Mouse (Mus musculus) forebrain, embryonic 16.5 days (tissue): ENCODE measurements around the gene Srrd. TPM values are rescaled to one million over a fixed set of nuclear protein-coding genes. Genes with fewer than 3 reads are reported as not detected.

Experiments used
- ATAC-seq: fragments of 200-750 bp; cut with Nextera tagmentation; 2 replicates; pipeline ENCODE4 v1.8.0; 2017; ENCODE audit warnings: mild to moderate bottlenecking, moderate library complexity
- H3K27ac ChIP-seq: fragments of 300-500 bp; sonication (generic); 2 replicates; pipeline ENCODE4 v1.5.1; 2014; ENCODE audit warnings: low read length, control low read depth
- H3K27me3 ChIP-seq: fragments of 300-500 bp; sonication (generic); replicated peaks from 2 replicates; pipeline ENCODE4 v1.6.1; 2014; ENCODE audit warnings: low read length; ENCODE audit not compliant: control insufficient read depth, insufficient read depth
- H3K36me3 ChIP-seq: fragments of 300-500 bp; sonication (generic); 2 replicates; pipeline ENCODE4 v1.6.1; 2014; ENCODE audit not compliant: control insufficient read depth, insufficient read depth
- H3K4me1 ChIP-seq: fragments of 300-500 bp; sonication (generic); replicated peaks from 2 replicates; pipeline ENCODE4 v1.6.1; 2014; ENCODE audit warnings: low read length; ENCODE audit not compliant: control insufficient read depth, insufficient read depth
- H3K4me2 ChIP-seq: fragments of 300-500 bp; sonication (generic); 2 replicates; pipeline ENCODE4 v1.6.1; 2014; ENCODE audit warnings: mild to moderate bottlenecking, low read length, control low read depth
- H3K4me3 ChIP-seq: fragments of 300-500 bp; sonication (generic); replicated peaks from 2 replicates; pipeline ENCODE4 v1.5.1; 2014; ENCODE audit warnings: mild to moderate bottlenecking, low read length, control low read depth
- H3K9ac ChIP-seq: fragments of 300-500 bp; sonication (generic); replicated peaks from 2 replicates; pipeline ENCODE4 v1.6.1; 2014; ENCODE audit warnings: low read depth, low read length, control low read depth
- H3K9me3 ChIP-seq: fragments of 300-500 bp; sonication (generic); 2 replicates; pipeline ENCODE4 v1.6.1; 2016; ENCODE audit warnings: low read length; ENCODE audit not compliant: control insufficient read depth
- WGBS: fragments of 180-500 bp; shearing (Covaris S2); extraction: QIAGEN DNeasy Blood & Tissue Kit; methylation state at CpG from one replicate; pipeline ENCODE4 v1.1.7; 2014; 5-methylcytosine and 5-hydroxymethylcytosine counted together
- polyA plus RNA-seq: library from polyadenylated mRNA; unstranded; fragments of >200 nt; fragmentation: Nextera tagmentation; extraction: Ambion mirVana; gene quantifications from 2 replicates; pipeline ENCODE4 v1.2.1, GENCODE M21; 2015

Srrd gene
- polyA plus RNA-seq, 1 experiment from 2014 or later = 62.5 TPM

DNA sequence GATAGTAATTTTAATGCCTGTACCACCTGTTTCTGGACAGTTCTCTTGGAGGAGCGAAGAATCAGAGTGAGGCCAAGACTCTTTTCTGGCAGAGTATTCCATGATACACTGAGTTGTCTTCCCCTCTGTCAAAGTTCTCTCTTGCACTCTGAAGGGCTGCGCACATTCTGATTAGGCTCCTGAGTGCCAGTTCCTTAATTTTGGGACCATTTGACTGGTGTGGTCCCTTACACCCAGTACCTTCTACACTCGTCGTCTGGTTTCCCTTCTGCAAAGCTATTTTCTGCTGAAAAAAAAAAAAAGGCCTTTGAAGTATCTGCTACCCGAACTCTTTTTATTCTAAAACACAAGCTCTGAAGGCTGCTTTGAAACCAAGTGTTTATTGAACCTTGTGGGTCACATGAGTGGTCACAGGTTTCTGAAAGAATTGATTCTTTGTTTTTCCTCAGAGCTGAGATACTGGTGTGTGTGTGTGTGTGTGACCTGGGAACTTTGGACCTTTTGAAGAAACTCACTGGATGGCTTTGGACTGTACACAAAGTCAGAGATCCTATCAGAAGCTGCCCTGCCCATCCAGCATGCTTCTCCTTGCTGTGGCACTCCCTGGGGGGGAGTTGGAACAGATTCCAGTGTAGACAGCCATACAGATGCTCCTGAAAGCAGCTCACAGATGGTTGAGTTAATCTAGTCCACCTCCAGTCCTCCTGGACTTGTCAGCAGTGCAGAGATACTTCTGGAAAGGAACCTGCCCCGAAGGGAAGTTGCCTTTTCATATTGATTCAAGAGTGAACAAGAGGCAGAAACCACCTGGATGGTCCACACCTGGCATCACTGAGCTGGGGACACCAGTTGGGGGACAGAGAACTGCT, 1.5 kb upstream of the Srrd start:
- Histone ChIP-seq H3K4me3 (no peak overlapping the region), H3K9me3 (no peaks in the 10 kb centered on the region), H3K27me3 (no peaks in the 10 kb centered on the region), H3K4me1 (peaks cover 30% of the 10 kb centered on the region), H3K27ac (no peak overlapping the region), H3K4me2 (no peak overlapping the region), H3K36me3 (peaks cover 4% of the 10 kb centered on the region), H3K9ac (no peak overlapping the region)
- 68% methylated on average over 6 of the region's 6 CpGs for WGBS
- ATAC-seq = no peak

DNA sequence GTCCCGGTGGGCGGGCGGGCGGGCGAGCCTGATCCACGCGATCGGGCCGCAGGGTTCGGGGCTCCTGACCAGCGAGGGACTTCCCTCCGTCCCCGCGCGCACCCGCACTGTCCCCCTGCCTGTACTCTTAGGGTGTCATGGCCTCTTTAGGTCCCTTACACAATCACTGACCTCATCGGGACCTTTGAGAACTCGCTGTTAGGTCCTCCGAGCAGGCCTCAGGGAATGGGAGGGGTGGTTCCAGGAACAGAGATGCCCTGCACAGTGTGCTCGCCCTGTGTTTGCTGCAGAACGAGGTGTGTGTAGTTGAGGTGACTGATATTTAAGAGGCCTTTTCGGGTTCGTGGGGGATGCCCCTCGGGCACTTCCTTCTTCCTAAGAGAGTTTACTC, 360 bp upstream of the Srrd start:
- Histone ChIP-seq H3K27me3 (no peaks in the 10 kb centered on the region), H3K4me3 (peak overlapping the region; percentile 61), H3K36me3 (peaks cover 5% of the 10 kb centered on the region), H3K9ac (peak overlapping the region; percentile 86), H3K9me3 (no peaks in the 10 kb centered on the region), H3K4me1 (peaks cover 30% of the 10 kb centered on the region), H3K4me2 (peak overlapping the region; percentile 84), H3K27ac (0 out of 2 replicates have a peak overlapping the region, but pooled peaks have one; percentile 38)
- under 1% methylated on average over 23 of the region's 24 CpGs for WGBS
- ATAC-seq = peak; percentile 69

DNA sequence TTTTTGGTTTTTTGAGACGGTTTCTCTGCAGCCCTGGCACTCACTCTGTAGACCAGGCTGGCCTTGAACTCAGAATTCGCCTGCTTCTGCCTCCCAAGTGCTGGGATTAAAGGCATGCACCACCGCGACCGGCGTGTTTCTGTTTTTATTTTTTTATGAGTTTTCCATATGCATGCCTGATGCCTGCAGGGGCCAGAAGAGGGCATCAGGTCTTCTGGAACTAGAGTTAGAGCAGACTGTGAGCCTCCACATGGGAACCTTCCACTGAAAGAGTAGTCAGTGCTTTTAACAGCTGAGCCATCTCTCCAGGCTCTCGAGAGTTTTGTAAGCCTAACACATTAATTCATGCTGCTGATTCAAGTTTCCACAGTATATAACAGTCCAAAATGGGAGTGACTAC, 3.6 kb downstream of the Srrd start:
- H3K4me3 ChIP-seq = no peak overlapping the region
- WGBS = 72% methylated on average over 7 of the region's 7 CpGs
- no peaks in the 10 kb centered on the region for H3K27me3 ChIP-seq
- no peaks in the 10 kb centered on the region for H3K9me3 ChIP-seq
- no peak for ATAC-seq
- H3K27ac ChIP-seq = no peak overlapping the region
- no peak overlapping the region for H3K9ac ChIP-seq
- no peak overlapping the region for H3K4me2 ChIP-seq
- peaks cover 19% of the 10 kb centered on the region for H3K4me1 ChIP-seq
- H3K36me3 ChIP-seq = peaks cover 38% of the 10 kb centered on the region

DNA sequence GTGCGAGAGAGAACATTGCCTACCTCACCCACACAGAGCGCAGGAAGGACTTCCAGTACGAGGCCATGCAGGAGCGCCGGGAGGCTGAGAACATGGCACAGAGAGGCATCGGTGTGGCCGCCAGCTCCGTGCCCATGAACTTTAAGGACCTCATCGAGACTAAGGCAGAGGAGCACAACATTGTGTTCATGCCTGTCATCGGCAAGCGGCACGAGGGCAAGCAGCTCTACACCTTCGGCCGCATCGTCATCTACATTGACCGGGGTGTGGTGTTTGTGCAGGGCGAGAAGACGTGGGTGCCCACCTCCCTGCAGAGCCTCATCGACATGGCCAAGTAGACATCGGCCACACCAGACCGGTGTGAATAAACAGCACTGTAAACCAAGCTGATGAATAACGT, 5.8 kb downstream of the Srrd start:
- no peak for ATAC-seq
- H3K9me3 ChIP-seq = no peaks in the 10 kb centered on the region
- H3K27me3 ChIP-seq = no peaks in the 10 kb centered on the region
- no peak overlapping the region for H3K9ac ChIP-seq
- H3K4me3 ChIP-seq = no peak overlapping the region
- H3K36me3 ChIP-seq = peaks cover 49% of the 10 kb centered on the region
- 94% methylated on average over 22 of the region's 22 CpGs for WGBS
- H3K27ac ChIP-seq = no peak overlapping the region
- H3K4me1 ChIP-seq = peaks cover 6% of the 10 kb centered on the region
- no peak overlapping the region for H3K4me2 ChIP-seq

DNA sequence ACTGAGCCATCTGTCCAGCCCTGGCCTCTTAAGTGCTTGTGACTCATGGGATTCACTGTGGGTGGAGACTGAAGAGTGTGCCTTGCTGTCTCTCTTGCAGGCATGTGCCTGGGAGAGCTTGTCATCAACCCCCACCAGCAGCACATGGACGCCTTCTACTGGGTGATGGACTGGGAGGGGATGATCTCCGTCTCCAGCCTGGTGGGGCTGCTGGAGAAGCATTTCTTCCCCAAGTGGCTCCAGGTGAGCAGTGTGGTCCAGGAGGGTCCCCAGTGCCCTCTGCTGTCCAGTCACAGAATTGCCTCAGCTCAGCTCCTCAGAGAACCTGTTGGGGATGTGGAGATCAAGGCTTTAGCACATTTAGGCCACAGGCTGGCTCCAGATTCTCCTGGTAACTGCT, 7.4 kb downstream of the Srrd start:
- no peak for ATAC-seq
- H3K27ac ChIP-seq = no peak overlapping the region
- no peaks in the 10 kb centered on the region for H3K27me3 ChIP-seq

DNA sequence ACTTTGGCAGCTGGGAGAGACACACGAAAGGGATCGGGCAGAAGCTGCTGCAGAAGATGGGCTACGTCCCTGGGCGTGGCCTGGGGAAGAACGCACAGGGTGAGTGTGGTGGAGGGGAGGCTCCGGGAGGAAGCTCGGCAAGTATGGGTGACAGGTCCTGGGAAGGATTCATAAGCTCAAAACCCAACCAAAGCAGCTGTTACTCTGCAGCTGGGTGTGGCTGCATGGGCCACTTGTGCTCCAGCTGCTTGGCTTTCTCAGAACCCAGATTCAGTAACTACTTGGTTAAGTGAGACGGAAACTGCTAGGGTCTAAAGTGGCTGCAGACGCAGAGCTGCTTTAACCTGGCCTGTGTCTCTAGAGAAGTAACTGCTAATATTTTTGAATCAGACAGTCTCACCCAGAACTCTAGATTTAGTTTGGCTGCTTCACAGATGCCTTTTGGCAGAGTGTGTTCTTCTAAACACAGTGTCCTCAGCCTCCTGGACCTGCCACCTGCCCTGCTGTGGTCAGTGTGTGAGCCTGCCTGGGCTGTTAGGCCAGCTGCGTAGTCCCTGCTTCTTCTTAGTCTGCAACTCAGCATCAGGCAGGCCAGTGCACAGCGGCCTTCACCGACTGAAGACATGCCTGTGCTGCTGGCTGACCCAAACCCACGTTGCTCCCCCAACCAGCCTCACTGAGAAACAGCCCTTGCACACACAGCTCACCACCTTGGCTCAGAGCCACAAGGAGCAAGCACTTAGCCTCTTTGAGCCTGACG, 12.9 kb downstream of the Srrd start:
- no peak for ATAC-seq
- WGBS = 95% methylated on average over 14 of the region's 14 CpGs
- Histone ChIP-seq H3K27me3 (no peaks in the 10 kb centered on the region), H3K9ac (no peak overlapping the region), H3K4me3 (no peak overlapping the region), H3K4me2 (no peak overlapping the region), H3K27ac (no peak overlapping the region), H3K9me3 (no peaks in the 10 kb centered on the region), H3K4me1 (peaks cover 18% of the 10 kb centered on the region), H3K36me3 (peaks cover 44% of the 10 kb centered on the region)

More for the DNA sequence above, 7.4 kb downstream of the Srrd start:
- no peak overlapping the region for H3K9ac ChIP-seq
- H3K4me1 ChIP-seq = no peaks in the 10 kb centered on the region
- H3K4me2 ChIP-seq = no peak overlapping the region
- 26% methylated on average over 2 of the region's 2 CpGs for WGBS
- H3K4me3 ChIP-seq = no peak overlapping the region
- H3K36me3 ChIP-seq = peaks cover 61% of the 10 kb centered on the region
- H3K9me3 ChIP-seq = no peaks in the 10 kb centered on the region

DNA sequence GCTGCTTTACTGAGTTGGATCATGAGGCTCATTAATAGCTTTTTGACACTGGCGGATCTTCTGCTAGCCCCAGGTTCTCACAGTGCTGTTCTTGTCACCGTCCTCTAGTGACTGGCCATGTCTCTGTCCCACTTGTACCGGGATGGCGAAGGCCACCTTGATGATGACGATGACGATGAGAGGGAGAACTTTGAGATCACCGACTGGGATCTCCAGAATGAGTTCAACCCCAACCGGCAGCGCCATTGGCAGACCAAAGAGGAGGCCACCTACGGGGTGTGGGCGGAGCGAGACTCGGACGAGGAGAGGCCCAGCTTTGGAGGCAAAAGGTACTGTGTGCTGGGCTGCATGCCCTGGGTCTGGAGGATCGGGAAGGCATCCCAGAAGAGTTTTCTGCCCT, 15.0 kb downstream of the Srrd start:
- 93% methylated on average over 15 of the region's 15 CpGs for WGBS
- no peak overlapping the region for H3K27ac ChIP-seq
- no peak overlapping the region for H3K4me2 ChIP-seq
- no peak overlapping the region for H3K9ac ChIP-seq
- no peaks in the 10 kb centered on the region for H3K9me3 ChIP-seq
- H3K27me3 ChIP-seq = no peaks in the 10 kb centered on the region
- H3K4me3 ChIP-seq = no peak overlapping the region
- peaks cover 31% of the 10 kb centered on the region for H3K36me3 ChIP-seq
- H3K4me1 ChIP-seq = peaks cover 18% of the 10 kb centered on the region
- ATAC-seq = no peak

DNA sequence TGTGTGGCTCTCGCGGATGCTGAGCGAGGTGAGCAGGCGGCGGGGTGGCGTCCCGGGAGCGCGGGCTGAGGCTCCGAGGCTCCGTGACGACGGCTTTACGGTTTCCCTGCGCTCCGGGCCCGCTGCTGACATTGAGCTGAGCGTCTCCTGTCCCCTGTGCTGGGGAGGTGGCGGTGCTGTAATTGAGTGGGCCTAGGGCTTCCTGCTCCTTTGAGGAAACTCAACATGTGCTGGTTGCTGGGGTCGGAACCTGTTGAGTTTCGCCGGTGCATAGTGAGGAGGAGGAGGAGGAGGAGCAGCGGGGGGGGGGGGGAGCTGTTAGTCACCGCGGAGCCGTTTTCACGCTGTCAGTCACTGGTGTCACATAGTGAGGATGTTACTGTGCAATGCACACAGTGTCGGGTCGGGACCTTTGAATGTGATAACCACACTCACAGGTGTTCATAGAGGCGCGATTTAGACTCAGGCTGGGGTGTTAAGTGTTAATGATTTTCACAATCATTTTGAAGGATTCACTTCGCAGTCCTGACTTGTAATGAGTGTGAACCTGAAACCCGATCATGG, 16.3 kb downstream of the Srrd start:
- peaks cover 24% of the 10 kb centered on the region for H3K36me3 ChIP-seq
- H3K4me2 ChIP-seq = peak overlapping the region; percentile 76
- WGBS = 1% methylated on average over 33 of the region's 33 CpGs
- peak overlapping the region; percentile 86 for H3K9ac ChIP-seq
- peaks cover 18% of the 10 kb centered on the region for H3K4me1 ChIP-seq
- ATAC-seq = peak; percentile 69
- H3K4me3 ChIP-seq = peak overlapping the region; percentile 98
- no peak overlapping the region; the same call in 1 of the 2 replicates for H3K27ac ChIP-seq
- no peaks in the 10 kb centered on the region for H3K27me3 ChIP-seq
- no peaks in the 10 kb centered on the region for H3K9me3 ChIP-seq
